Mouse (Mus musculus): ENCODE measurements around the gene Fbl. TPM values are rescaled to one million over a fixed set of nuclear protein-coding genes. Genes with fewer than 3 reads are reported as not detected.
"Not testable (repeated sequence)": the region's sequence is repeated elsewhere in the genome, so short reads cannot be mapped to it uniquely, and the experiment has no call there.

Gene Fbl
- 23.9 and 32.3 TPM in 2 replicates for polyA plus RNA-seq (2014; fragmentation: Nextera tagmentation; extraction: Ambion mirVana)

GRCm38 (mm10) chr7:28169489-28170422 is at the start of gene Fbl:
Gene Fbl, plus strand, starts transcription at chr7:28169710.
- H3K36me3 ChIP-seq (ENCODE audit: control insufficient read depth, insufficient read depth, low read length), result no peaks in the 10 kb centered on the region
- peaks cover 14% of the 10 kb centered on the region for H3K4me1 ChIP-seq (ENCODE audit: control insufficient read depth, insufficient read depth, low read length)
- peak within 1 kb of the TSS; percentile 68 for H3K4me2 ChIP-seq
- WGBS (ENCODE audit: insufficient replicate concordance), result under 1% methylated on average over 80 of the region's 80 CpGs
- ATAC-seq (replicated peaks; ENCODE audit: insufficient number of reproducible peaks, low FRiP score, low TSS enrichment), result peak; percentile 84
- H3K27me3 ChIP-seq (ENCODE audit: control insufficient read depth, insufficient read depth, low read length), result no peaks in the 10 kb centered on the region
- H3K9ac ChIP-seq (ENCODE audit: low read depth, low read length), result peak within 1 kb of the TSS; percentile 83
- peaks cover 3% of the 10 kb centered on the region; the same call in 1 of the 2 replicates for H3K9me3 ChIP-seq (replicated peaks; ENCODE audit: control insufficient read depth, low read length)
- H3K4me3 ChIP-seq (ENCODE audit: low read depth, low read length), result peak within 1 kb of the TSS; percentile 89
- H3K27ac ChIP-seq (ENCODE audit: low read depth, low read length), result peak within 1 kb of the TSS; percentile 94

- Histone ChIP-seq H3K4me2 (no peak within 1 kb of the TSS), H3K27me3 (ENCODE audit: control insufficient read depth, insufficient read depth, low read length) (no peaks in the 10 kb centered on the region), H3K36me3 (ENCODE audit: control insufficient read depth, insufficient read depth, low read length) (no peaks in the 10 kb centered on the region), H3K27ac (ENCODE audit: low read depth, low read length) (no peak within 1 kb of the TSS), H3K9me3 (replicated peaks; ENCODE audit: control insufficient read depth, low read length) (no peaks in the 10 kb centered on the region), H3K4me3 (ENCODE audit: low read depth, low read length) (no peak within 1 kb of the TSS), H3K4me1 (ENCODE audit: control insufficient read depth, insufficient read depth, low read length) (no peaks in the 10 kb centered on the region), H3K9ac (ENCODE audit: low read depth, low read length) (no peak within 1 kb of the TSS)
- no peak for ATAC-seq (replicated peaks; ENCODE audit: insufficient number of reproducible peaks, low FRiP score, low TSS enrichment)
- 87% methylated on average over 5 of the region's 5 CpGs for WGBS (ENCODE audit: insufficient replicate concordance)
Observed at GRCm38 (mm10) chr7:28129166-28129565, 40.3 kb upstream of the Fbl start, which contains the start of gene 9530053A07Rik. Gene 9530053A07Rik, plus strand, starts transcription at chr7:28129466.

- H3K9me3 ChIP-seq (replicated peaks; ENCODE audit: control insufficient read depth, low read length), result no peaks in the 10 kb centered on the region
- H3K27ac ChIP-seq (ENCODE audit: low read depth, low read length), result no peak overlapping the region
- WGBS (ENCODE audit: insufficient replicate concordance), result 59% methylated on average over 5 of the region's 5 CpGs
- no peak for ATAC-seq (replicated peaks; ENCODE audit: insufficient number of reproducible peaks, low FRiP score, low TSS enrichment)
- H3K36me3 ChIP-seq (ENCODE audit: control insufficient read depth, insufficient read depth, low read length), result no peaks in the 10 kb centered on the region
- no peak overlapping the region for H3K9ac ChIP-seq (ENCODE audit: low read depth, low read length)
- no peak overlapping the region for H3K4me2 ChIP-seq
- no peak overlapping the region for H3K4me3 ChIP-seq (ENCODE audit: low read depth, low read length)
- H3K4me1 ChIP-seq (ENCODE audit: control insufficient read depth, insufficient read depth, low read length), result no peaks in the 10 kb centered on the region
- H3K27me3 ChIP-seq (ENCODE audit: control insufficient read depth, insufficient read depth, low read length), result no peaks in the 10 kb centered on the region
Observed at GRCm38 (mm10) chr7:28137613-28138012, 31.9 kb upstream of the Fbl start.

GRCm38 (mm10) chr7:28148263-28148662 is 21.2 kb upstream of the Fbl start:
- ATAC-seq (replicated peaks; ENCODE audit: insufficient number of reproducible peaks, low FRiP score, low TSS enrichment), result no peak
- WGBS (ENCODE audit: insufficient replicate concordance), result 17% methylated on average over 3 of the region's 3 CpGs
- H3K9me3 ChIP-seq (replicated peaks; ENCODE audit: control insufficient read depth, low read length), result no peaks in the 10 kb centered on the region
- no peak overlapping the region for H3K4me3 ChIP-seq (ENCODE audit: low read depth, low read length)
- no peaks in the 10 kb centered on the region for H3K4me1 ChIP-seq (ENCODE audit: control insufficient read depth, insufficient read depth, low read length)
- H3K4me2 ChIP-seq, result no peak overlapping the region
- H3K27ac ChIP-seq (ENCODE audit: low read depth, low read length), result no peak overlapping the region
- no peak overlapping the region for H3K9ac ChIP-seq (ENCODE audit: low read depth, low read length)
- no peaks in the 10 kb centered on the region for H3K27me3 ChIP-seq (ENCODE audit: control insufficient read depth, insufficient read depth, low read length)
- no peaks in the 10 kb centered on the region for H3K36me3 ChIP-seq (ENCODE audit: control insufficient read depth, insufficient read depth, low read length)

- H3K36me3 ChIP-seq (ENCODE audit: control insufficient read depth, insufficient read depth, low read length), result no peaks in the 10 kb centered on the region
- H3K9me3 ChIP-seq (replicated peaks; ENCODE audit: control insufficient read depth, low read length), result no peaks in the 10 kb centered on the region
- 73% methylated on average over 1 of the region's 1 CpGs for WGBS (ENCODE audit: insufficient replicate concordance)
- no peak overlapping the region for H3K4me2 ChIP-seq
- H3K4me1 ChIP-seq (ENCODE audit: control insufficient read depth, insufficient read depth, low read length), result no peaks in the 10 kb centered on the region
- no peak overlapping the region for H3K9ac ChIP-seq (ENCODE audit: low read depth, low read length)
- H3K27me3 ChIP-seq (ENCODE audit: control insufficient read depth, insufficient read depth, low read length), result no peaks in the 10 kb centered on the region
- H3K27ac ChIP-seq (ENCODE audit: low read depth, low read length), result no peak overlapping the region
- no peak overlapping the region for H3K4me3 ChIP-seq (ENCODE audit: low read depth, low read length)
- no peak for ATAC-seq (replicated peaks; ENCODE audit: insufficient number of reproducible peaks, low FRiP score, low TSS enrichment)
Observed at GRCm38 (mm10) chr7:28149841-28150240, 19.7 kb upstream of the Fbl start.

- no peaks in the 10 kb centered on the region for H3K27me3 ChIP-seq (ENCODE audit: control insufficient read depth, insufficient read depth, low read length)
- H3K4me2 ChIP-seq, result no peak overlapping the region
- WGBS (ENCODE audit: insufficient replicate concordance), result 18% methylated on average over 13 of the region's 13 CpGs
- no peaks in the 10 kb centered on the region for H3K36me3 ChIP-seq (ENCODE audit: control insufficient read depth, insufficient read depth, low read length)
- H3K9me3 ChIP-seq (replicated peaks; ENCODE audit: control insufficient read depth, low read length), result no peaks in the 10 kb centered on the region
- no peak for ATAC-seq (replicated peaks; ENCODE audit: insufficient number of reproducible peaks, low FRiP score, low TSS enrichment)
- no peaks in the 10 kb centered on the region for H3K4me1 ChIP-seq (ENCODE audit: control insufficient read depth, insufficient read depth, low read length)
- H3K9ac ChIP-seq (ENCODE audit: low read depth, low read length), result no peak overlapping the region
- no peak overlapping the region for H3K27ac ChIP-seq (ENCODE audit: low read depth, low read length)
- H3K4me3 ChIP-seq (ENCODE audit: low read depth, low read length), result no peak overlapping the region
Observed at GRCm38 (mm10) chr7:28151584-28152221, 17.8 kb upstream of the Fbl start.

- not testable (repeated sequence) for H3K36me3 ChIP-seq (ENCODE audit: control insufficient read depth, insufficient read depth, low read length); ATAC-seq (replicated peaks; ENCODE audit: insufficient number of reproducible peaks, low FRiP score, low TSS enrichment); H3K4me2 ChIP-seq; H3K27ac ChIP-seq (ENCODE audit: low read depth, low read length); H3K9me3 ChIP-seq (replicated peaks; ENCODE audit: control insufficient read depth, low read length); H3K4me1 ChIP-seq (ENCODE audit: control insufficient read depth, insufficient read depth, low read length); H3K9ac ChIP-seq (ENCODE audit: low read depth, low read length); H3K4me3 ChIP-seq (ENCODE audit: low read depth, low read length); H3K27me3 ChIP-seq (ENCODE audit: control insufficient read depth, insufficient read depth, low read length)
- WGBS (ENCODE audit: insufficient replicate concordance), result 30% methylated on average over 5 of the region's 5 CpGs
Observed at GRCm38 (mm10) chr7:28153595-28153994, 15.9 kb upstream of the Fbl start.

- no peak for ATAC-seq (replicated peaks; ENCODE audit: insufficient number of reproducible peaks, low FRiP score, low TSS enrichment)
- no peak overlapping the region for H3K4me2 ChIP-seq
- H3K9ac ChIP-seq (ENCODE audit: low read depth, low read length), result no peak overlapping the region
- H3K27me3 ChIP-seq (ENCODE audit: control insufficient read depth, insufficient read depth, low read length), result no peaks in the 10 kb centered on the region
- no peaks in the 10 kb centered on the region for H3K4me1 ChIP-seq (ENCODE audit: control insufficient read depth, insufficient read depth, low read length)
- no peaks in the 10 kb centered on the region for H3K9me3 ChIP-seq (replicated peaks; ENCODE audit: control insufficient read depth, low read length)
- H3K4me3 ChIP-seq (ENCODE audit: low read depth, low read length), result no peak overlapping the region
- no peaks in the 10 kb centered on the region for H3K36me3 ChIP-seq (ENCODE audit: control insufficient read depth, insufficient read depth, low read length)
- H3K27ac ChIP-seq (ENCODE audit: low read depth, low read length), result no peak overlapping the region
- WGBS (ENCODE audit: insufficient replicate concordance), result 36% methylated on average over 6 of the region's 6 CpGs
Observed at GRCm38 (mm10) chr7:28159292-28159691, 10.2 kb upstream of the Fbl start.
